Mouse (Mus musculus) CH12.LX (cell line): ENCODE measurements around the gene Nr1i3.

Experiments
- KAT2A ChIP-seq: IDR thresholded peaks from 2 replicates; pipeline ENCODE4 v1.6.1; 2012; ENCODE audit warnings: low read length, improper control_type of control experiment, inconsistent platforms; ENCODE audit not compliant: insufficient replicate concordance
- MAX ChIP-seq: IDR thresholded peaks from 2 replicates; pipeline ENCODE4 v1.6.1; 2011; ENCODE audit warnings: low read length, improper control_type of control experiment
- MAZ ChIP-seq: IDR thresholded peaks from 2 replicates; pipeline ENCODE4 v1.6.1; 2012; ENCODE audit warnings: low read depth, mild to moderate bottlenecking, inconsistent platforms, low read length, improper control_type of control experiment, moderate library complexity
- NRF1 ChIP-seq: IDR thresholded peaks from 2 replicates; pipeline ENCODE4 v1.6.1; 2014; ENCODE audit warnings: low read depth, mild to moderate bottlenecking, inconsistent platforms, low read length, improper control_type of control experiment, moderate library complexity
- POLR2A ChIP-seq: IDR thresholded peaks from 2 replicates; pipeline ENCODE4 v1.6.1; 2011; ENCODE audit warnings: low read depth, mild to moderate bottlenecking, improper control_type of control experiment, low read length
- ZNF384 ChIP-seq: IDR thresholded peaks from 2 replicates; pipeline ENCODE4 v1.6.1; 2012; ENCODE audit warnings: low read depth, low read length, improper control_type of control experiment, inconsistent platforms

DNA sequence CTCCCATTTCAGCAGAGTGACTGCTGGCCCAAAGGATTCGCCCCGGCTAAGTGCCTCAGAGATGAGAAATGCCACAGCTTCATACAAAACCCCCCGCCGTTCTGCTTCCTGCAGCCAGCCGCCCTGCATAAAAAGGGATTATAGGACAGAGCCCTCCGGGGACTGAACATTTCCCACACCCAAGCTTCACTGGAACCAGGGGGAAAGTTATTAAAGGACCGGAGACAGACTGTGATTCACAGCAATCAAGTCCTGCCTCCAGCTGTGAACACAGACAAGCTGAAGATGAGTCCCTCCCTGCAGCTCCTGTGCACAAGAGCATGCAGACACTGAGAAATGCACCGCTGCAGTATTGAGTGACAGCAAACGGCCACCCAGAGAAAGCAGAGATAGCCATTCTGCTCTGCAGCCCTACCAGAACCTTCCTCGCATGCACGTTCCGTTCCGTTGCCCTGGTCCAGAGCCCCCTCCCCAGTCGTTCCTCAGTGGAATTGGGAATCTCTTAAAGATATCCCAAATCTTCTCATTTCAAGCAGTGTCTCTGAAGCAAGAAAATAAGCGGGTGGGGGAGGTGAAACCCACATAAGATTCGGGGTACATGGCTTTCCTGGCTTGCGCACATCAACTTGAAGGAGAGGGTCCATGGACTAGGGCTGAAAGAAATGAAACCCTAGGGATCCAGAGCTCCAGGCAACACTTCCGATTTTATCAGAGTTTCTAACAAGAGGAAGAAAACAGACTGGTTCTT lies 20.5 kb upstream of the Nr1i3 start:
- no peak for TF ChIP-seq NRF1
- TF ChIP-seq POLR2A, result no peak
- TF ChIP-seq MAZ, result no peak
- no peak for TF ChIP-seq MAX
- no peak for TF ChIP-seq KAT2A
- no peak for TF ChIP-seq ZNF384
